Mouse (Mus musculus): ENCODE results near the gene Lcor. TPM values are rescaled to one million over a fixed set of nuclear protein-coding genes. Genes with fewer than 3 reads are reported as not detected.

Gene Lcor
- polyA plus RNA-seq, 1 experiment: 15.6 TPM

DNA sequence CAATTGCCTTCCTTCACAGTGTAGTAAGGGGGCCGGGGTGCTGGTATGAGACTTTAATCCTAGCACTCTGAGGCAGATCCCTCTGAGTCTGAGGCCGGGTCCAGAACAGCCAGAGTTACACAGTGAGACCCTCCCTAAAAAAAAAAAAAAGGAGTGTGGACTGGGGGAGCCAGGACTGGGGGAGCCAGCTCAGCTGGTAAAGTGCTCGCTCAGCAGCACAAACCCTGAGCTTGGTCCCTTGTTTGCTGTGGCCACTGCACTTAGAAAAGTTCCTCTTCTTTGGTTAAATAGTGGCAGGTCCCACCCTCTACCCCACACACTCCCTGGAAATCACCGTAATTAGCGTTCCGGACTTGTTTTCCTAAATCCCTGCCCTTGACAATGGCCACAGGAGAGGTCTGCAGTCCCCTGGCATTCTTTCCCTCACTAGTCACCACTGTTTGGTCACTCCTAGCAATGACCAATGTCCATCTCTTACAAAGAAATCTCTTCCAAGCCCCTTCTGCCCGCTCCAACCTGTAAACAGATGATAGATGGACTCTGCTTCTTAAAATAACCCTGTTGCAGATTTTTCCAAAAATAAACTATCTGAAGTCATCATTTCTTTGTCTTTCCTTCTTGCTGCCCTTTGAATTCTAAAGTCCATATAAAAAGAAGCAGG is 32.9 kb upstream of the Lcor start:
- no peaks in the 10 kb centered on the region for H3K27me3 ChIP-seq (ENCODE audit: control insufficient read depth, insufficient read depth, low read length, poor library complexity, severe bottlenecking)

DNA sequence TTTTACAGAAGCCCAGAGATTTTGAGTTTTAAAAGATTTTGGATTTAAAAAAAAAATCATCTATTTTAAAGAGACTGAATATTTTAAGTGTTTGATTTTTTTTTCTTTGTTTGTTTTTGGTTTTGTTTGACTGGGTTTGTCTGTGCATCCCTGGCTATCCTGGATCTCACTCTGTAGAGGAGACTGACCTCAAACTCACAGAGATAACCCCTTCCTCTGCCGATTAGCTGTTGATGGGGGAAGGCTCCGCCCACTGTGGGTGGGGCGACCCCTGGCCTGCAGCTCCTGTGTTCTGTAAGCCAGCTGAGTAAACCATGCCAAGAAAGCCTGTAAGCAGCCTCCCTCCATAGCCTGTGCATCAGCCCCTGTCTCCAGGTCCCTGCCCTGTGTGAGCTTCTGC is 30.3 kb upstream of the Lcor start:
- TF ChIP-seq EP300 (IDR thresholded peaks at IDR 0.05; ENCODE audit: insufficient read depth, low read depth, low read length) (no peak), POLR2A (IDR thresholded peaks at IDR 0.05; ENCODE audit: insufficient read depth, low read length) (no peak), CTCF (IDR thresholded peaks at IDR 0.05; ENCODE audit: low read depth, low read length) (no peak)
- Histone ChIP-seq H3K4me1 (ENCODE audit: control insufficient read depth, insufficient read depth, low read length) (peaks cover 5% of the 10 kb centered on the region), H3K9ac (ENCODE audit: low read depth, poor library complexity, severe bottlenecking) (no peak overlapping the region), H3K27me3 (ENCODE audit: control insufficient read depth, insufficient read depth, low read length, poor library complexity, severe bottlenecking) (no peaks in the 10 kb centered on the region), H3K27ac (ENCODE audit: insufficient read depth, low read length) (no peak overlapping the region), H3K36me3 (ENCODE audit: control insufficient read depth, insufficient read depth, low read length, poor library complexity, severe bottlenecking) (no peaks in the 10 kb centered on the region), H3K9me3 (replicated peaks; ENCODE audit: control insufficient read depth, insufficient read depth, low read length, poor library complexity, severe bottlenecking) (peaks cover 12% of the 10 kb centered on the region), H3K4me3 (ENCODE audit: low read depth, low read length) (no peak overlapping the region)

More for the DNA sequence above, 32.9 kb upstream of the Lcor start:
- Histone ChIP-seq H3K9ac (ENCODE audit: low read depth, poor library complexity, severe bottlenecking) (no peak overlapping the region), H3K36me3 (ENCODE audit: control insufficient read depth, insufficient read depth, low read length, poor library complexity, severe bottlenecking) (no peaks in the 10 kb centered on the region), H3K4me1 (ENCODE audit: control insufficient read depth, insufficient read depth, low read length) (peaks cover 2% of the 10 kb centered on the region), H3K27ac (ENCODE audit: insufficient read depth, low read length) (no peak overlapping the region), H3K9me3 (replicated peaks; ENCODE audit: control insufficient read depth, insufficient read depth, low read length, poor library complexity, severe bottlenecking) (0 out of 2 replicates have a peak, but pooled peaks cover 4% of the 10 kb centered on the region), H3K4me3 (ENCODE audit: low read depth, low read length) (no peak overlapping the region)
- TF ChIP-seq CTCF (IDR thresholded peaks at IDR 0.05; ENCODE audit: low read depth, low read length) (no peak), EP300 (IDR thresholded peaks at IDR 0.05; ENCODE audit: insufficient read depth, low read depth, low read length) (no peak), POLR2A (IDR thresholded peaks at IDR 0.05; ENCODE audit: insufficient read depth, low read length) (no peak)

DNA sequence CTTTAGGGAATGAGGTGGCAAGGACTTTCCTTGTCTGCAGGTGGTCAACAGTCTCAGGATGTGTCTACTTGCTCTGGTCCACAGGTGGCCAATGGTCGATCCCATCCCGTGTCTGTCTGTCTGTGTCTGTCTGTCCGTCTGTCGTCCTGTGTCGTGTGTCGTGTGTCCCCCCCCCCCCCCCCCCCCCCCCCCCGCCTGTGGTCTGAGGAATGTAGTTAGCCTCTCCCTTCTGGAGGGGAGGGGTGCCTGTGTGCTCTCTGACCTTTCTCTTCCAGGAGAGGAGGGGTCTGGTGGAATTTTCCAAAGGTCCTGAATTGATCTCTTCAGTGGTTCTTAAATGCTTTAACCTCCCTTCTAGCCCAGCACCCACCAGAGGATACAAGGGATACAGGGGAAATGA is 27.8 kb upstream of the Lcor start:
- Histone ChIP-seq H3K9ac (ENCODE audit: low read depth, poor library complexity, severe bottlenecking) (no peak overlapping the region), H3K4me1 (ENCODE audit: control insufficient read depth, insufficient read depth, low read length) (peaks cover 8% of the 10 kb centered on the region), H3K9me3 (replicated peaks; ENCODE audit: control insufficient read depth, insufficient read depth, low read length, poor library complexity, severe bottlenecking) (peaks cover 12% of the 10 kb centered on the region), H3K27me3 (ENCODE audit: control insufficient read depth, insufficient read depth, low read length, poor library complexity, severe bottlenecking) (no peaks in the 10 kb centered on the region), H3K4me3 (ENCODE audit: low read depth, low read length) (no peak overlapping the region), H3K27ac (ENCODE audit: insufficient read depth, low read length) (peak overlapping the region; percentile 85), H3K36me3 (ENCODE audit: control insufficient read depth, insufficient read depth, low read length, poor library complexity, severe bottlenecking) (no peaks in the 10 kb centered on the region)
- TF ChIP-seq CTCF (IDR thresholded peaks at IDR 0.05; ENCODE audit: low read depth, low read length) (no peak), EP300 (IDR thresholded peaks at IDR 0.05; ENCODE audit: insufficient read depth, low read depth, low read length) (no peak), POLR2A (IDR thresholded peaks at IDR 0.05; ENCODE audit: insufficient read depth, low read length) (no peak)

DNA sequence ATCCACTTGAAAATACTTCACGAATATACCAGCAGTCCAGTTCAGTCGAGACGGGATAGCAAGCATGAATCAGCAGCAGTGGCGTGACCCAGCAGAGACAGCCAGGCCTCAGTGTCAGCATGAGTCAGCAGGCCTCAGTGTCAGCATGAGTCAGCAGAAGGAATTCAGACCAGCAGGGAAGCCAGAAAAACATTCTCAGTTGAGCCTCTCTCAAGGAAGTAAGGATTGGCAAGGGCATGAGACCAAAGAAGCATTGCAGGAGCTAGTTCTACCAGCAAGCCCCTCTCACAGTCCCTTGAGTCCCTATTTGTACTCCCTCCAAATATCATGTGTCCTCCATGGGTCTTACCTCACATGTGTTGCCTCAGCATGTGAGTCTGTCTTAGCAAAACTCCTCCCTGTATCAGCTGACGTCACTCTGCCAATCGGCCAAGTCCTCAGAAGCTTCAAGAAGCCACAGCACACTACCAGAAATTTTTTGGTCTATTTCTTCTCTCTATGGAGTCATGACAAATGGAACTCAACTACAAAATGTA is 27.3 kb upstream of the Lcor start:
- Histone ChIP-seq H3K27ac (ENCODE audit: insufficient read depth, low read length) (peak overlapping the region; percentile 85), H3K9ac (ENCODE audit: low read depth, poor library complexity, severe bottlenecking) (no peak overlapping the region), H3K9me3 (replicated peaks; ENCODE audit: control insufficient read depth, insufficient read depth, low read length, poor library complexity, severe bottlenecking) (peaks cover 12% of the 10 kb centered on the region), H3K27me3 (ENCODE audit: control insufficient read depth, insufficient read depth, low read length, poor library complexity, severe bottlenecking) (no peaks in the 10 kb centered on the region), H3K4me3 (ENCODE audit: low read depth, low read length) (no peak overlapping the region), H3K4me1 (ENCODE audit: control insufficient read depth, insufficient read depth, low read length) (peaks cover 8% of the 10 kb centered on the region), H3K36me3 (ENCODE audit: control insufficient read depth, insufficient read depth, low read length, poor library complexity, severe bottlenecking) (no peaks in the 10 kb centered on the region)
- TF ChIP-seq POLR2A (IDR thresholded peaks at IDR 0.05; ENCODE audit: insufficient read depth, low read length): no peak
- no peak for TF ChIP-seq CTCF (IDR thresholded peaks at IDR 0.05; ENCODE audit: low read depth, low read length)
- peak; percentile 98 for TF ChIP-seq EP300 (IDR thresholded peaks at IDR 0.05; ENCODE audit: insufficient read depth, low read depth, low read length)

DNA sequence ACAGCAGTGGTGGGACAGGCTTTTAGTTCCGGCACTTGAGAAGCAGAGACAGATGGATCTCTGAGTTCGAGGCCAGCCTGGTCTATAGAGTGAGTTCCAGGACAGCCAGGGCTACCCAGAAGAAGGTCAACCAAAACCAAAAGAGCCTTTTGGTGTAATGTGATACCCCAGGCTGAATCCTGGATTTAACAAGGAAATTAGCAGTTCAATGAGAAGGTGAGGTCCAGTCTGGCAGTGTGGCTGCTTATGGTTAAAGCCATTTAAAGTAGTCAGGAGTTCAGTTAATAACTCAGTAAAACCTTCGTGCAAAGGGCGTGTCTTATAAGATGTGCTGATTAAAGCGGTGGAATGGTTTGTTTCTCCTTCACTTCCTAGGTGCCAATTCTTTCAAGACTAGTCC is 25.3 kb upstream of the Lcor start:
- peak overlapping the region; percentile 67 for H3K27ac ChIP-seq (ENCODE audit: insufficient read depth, low read length)
- H3K4me1 ChIP-seq (ENCODE audit: control insufficient read depth, insufficient read depth, low read length): peaks cover 5% of the 10 kb centered on the region
- TF ChIP-seq EP300 (IDR thresholded peaks at IDR 0.05; ENCODE audit: insufficient read depth, low read depth, low read length): no peak
- no peak for TF ChIP-seq CTCF (IDR thresholded peaks at IDR 0.05; ENCODE audit: low read depth, low read length)
- TF ChIP-seq POLR2A (IDR thresholded peaks at IDR 0.05; ENCODE audit: insufficient read depth, low read length): no peak
- H3K9me3 ChIP-seq (replicated peaks; ENCODE audit: control insufficient read depth, insufficient read depth, low read length, poor library complexity, severe bottlenecking): peaks cover 12% of the 10 kb centered on the region
- no peak overlapping the region for H3K4me3 ChIP-seq (ENCODE audit: low read depth, low read length)
- no peak overlapping the region for H3K9ac ChIP-seq (ENCODE audit: low read depth, poor library complexity, severe bottlenecking)
- no peaks in the 10 kb centered on the region for H3K36me3 ChIP-seq (ENCODE audit: control insufficient read depth, insufficient read depth, low read length, poor library complexity, severe bottlenecking)
- no peaks in the 10 kb centered on the region for H3K27me3 ChIP-seq (ENCODE audit: control insufficient read depth, insufficient read depth, low read length, poor library complexity, severe bottlenecking)

DNA sequence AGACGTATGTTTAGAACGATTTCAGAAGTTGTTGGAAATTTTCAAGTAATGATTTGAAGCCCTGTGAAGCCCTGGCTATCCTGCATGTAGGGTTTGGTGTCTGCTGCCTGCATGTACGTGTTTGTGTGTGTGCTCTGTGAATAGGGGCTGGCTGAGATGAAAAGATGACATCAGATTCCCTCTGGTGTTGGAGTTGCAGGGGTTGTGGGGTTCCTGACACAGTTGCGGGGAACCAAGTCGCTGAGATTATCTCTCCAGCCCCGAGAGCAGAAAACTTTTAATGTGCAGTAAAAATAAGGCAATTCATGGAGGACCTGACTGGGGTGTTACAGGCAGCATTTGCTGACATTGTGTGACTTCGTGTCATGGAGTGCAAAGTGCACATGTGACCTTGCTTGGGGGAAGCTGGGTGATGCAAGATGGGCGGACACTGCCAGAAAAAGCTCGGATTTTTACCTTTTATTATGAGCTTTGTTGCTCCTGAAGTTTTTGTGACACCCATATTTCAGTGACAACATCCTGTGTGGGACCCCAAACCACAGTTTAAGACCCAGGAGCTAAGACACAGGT is 20.2 kb upstream of the Lcor start:
- Histone ChIP-seq H3K4me1 (ENCODE audit: control insufficient read depth, insufficient read depth, low read length) (peaks cover 3% of the 10 kb centered on the region), H3K9ac (ENCODE audit: low read depth, poor library complexity, severe bottlenecking) (no peak overlapping the region)

More for the DNA sequence above, 20.2 kb upstream of the Lcor start:
- peaks cover 2% of the 10 kb centered on the region for H3K9me3 ChIP-seq (replicated peaks; ENCODE audit: control insufficient read depth, insufficient read depth, low read length, poor library complexity, severe bottlenecking)
- H3K27ac ChIP-seq (ENCODE audit: insufficient read depth, low read length): no peak overlapping the region
- H3K4me3 ChIP-seq (ENCODE audit: low read depth, low read length): no peak overlapping the region
- no peaks in the 10 kb centered on the region for H3K27me3 ChIP-seq (ENCODE audit: control insufficient read depth, insufficient read depth, low read length, poor library complexity, severe bottlenecking)
- TF ChIP-seq CTCF (IDR thresholded peaks at IDR 0.05; ENCODE audit: low read depth, low read length) (no peak), POLR2A (IDR thresholded peaks at IDR 0.05; ENCODE audit: insufficient read depth, low read length) (no peak), EP300 (IDR thresholded peaks at IDR 0.05; ENCODE audit: insufficient read depth, low read depth, low read length) (no peak)
- H3K36me3 ChIP-seq (ENCODE audit: control insufficient read depth, insufficient read depth, low read length, poor library complexity, severe bottlenecking): no peaks in the 10 kb centered on the region

Measured in ES-Bruce4 (cell line).